Mouse (Mus musculus) right cerebral cortex, adult 18-20 months (tissue): ENCODE results near the gene Gm11985.

ENCODE experiments used
- DNase-seq: peaks from one replicate; pipeline ENCODE4 v3.0.0; 2022; ENCODE audit warnings: mixed read lengths

The Gm11985 gene

DNA sequence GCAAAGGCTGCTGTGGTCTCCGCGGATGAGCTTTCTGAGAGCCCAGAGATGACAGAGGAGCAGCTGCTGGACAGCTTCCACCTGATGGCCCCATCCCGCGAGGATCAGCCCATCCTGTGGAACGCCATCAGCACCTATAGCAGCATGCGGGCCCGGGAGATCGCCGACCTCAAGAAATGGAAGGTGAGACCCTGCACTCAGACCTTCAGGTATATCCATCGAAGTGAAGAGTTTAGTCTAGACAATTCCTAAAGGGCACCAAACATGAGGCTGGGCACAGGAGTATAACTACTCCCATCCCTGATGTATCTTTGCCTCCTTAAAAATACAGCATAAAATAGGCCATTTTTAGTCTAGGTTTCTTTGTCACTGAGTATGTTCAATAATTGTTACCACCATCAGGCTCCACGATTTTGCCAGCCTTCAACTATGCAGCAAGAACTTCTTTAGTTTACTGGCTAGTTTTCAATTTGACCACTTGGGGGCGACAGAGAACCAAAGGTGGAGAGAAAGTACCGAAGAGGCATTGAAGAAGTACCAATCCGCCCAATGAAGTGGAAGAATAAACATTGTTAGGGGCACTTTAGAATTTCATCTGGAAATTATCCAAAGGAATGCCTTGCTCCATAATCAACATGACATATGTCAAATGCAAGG lies 11.5 kb upstream of the Gm11985 start:
- peak; percentile 63 for DNase-seq

DNA sequence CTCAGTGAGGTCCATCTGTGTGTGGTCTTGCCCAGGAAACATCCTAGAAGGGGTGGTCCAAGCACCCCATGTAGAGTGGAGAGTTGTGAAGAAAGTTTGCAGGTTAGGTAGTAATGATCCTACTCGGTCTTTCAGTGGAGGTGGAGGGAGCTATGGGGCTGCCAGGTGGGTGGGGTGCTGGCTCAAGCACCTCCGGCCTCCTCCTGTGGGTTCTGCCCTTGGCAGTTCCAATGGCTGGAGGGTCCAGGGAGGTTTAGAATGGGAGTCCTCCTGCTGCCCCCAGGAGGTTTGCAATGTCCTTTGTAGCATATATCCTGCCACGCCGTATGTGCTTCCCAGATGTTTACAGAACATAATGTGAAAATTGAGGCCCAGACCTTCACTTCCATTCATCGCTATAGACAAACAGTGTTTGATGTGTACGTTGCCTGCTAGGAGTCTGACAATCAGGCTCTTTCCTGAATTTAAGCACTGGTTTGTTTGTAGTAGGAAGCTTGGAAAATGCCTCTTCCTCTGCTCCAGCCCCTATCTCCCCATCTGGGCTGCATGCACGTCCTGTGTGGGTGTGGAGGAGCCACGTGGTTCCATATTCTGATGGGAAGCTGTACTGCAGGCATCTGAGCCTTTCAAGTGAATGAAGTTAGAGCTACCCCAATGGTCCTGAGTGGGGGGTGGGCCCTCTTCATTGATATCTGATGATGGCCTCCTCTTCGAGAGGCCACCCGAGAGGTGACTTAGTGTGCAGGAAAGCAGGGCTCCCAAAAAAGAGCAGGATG lies 10.3 kb upstream of the Gm11985 start:
- no peak for DNase-seq

DNA sequence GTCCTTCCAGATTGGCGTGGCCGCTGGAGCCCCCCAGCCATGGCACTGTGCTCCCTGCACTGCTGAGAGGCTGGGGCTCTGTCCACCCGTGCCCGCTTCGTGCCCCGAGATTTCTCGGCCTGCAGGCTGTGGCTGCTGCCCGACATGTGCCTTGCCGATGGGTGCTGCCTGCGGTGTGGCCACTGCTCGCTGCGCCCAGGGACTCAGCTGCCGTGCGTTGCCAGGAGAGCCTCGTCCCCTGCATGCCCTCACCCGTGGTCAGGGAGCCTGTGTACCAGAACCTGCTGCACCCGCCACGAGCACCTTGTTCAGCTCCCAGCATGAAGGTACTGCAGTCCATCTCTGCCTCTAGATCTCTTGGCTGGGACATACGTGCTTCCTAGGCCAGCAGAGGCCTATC lies 9.6 kb upstream of the Gm11985 start:
- DNase-seq = no peak

DNA sequence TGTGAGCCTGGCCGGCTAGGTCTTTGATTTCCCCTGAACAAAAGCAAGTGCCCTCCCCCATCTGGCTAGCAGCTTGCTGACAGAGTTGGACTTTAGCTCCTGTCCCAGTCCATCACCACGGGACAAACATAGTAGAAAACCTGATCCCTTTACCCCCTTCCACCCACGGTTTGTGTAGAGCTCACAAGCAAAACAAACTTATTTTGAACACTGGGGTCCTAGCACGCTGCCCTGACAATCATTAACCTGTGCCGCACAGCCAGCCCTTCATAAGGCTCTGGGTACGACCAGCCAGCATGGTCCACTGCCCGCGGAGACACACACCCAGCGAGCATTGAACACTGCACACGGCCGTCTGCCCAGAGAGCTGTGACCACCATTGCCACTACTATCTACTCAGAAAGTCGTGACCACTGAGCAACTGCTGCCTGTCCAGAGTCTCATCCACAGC lies 9.1 kb upstream of the Gm11985 start, which contains the start of gene Igfbp1:
Gene Igfbp1, plus strand, starts transcription at position 292 of the 451 bp plus-strand sequence.
- DNase-seq = no peak

DNA sequence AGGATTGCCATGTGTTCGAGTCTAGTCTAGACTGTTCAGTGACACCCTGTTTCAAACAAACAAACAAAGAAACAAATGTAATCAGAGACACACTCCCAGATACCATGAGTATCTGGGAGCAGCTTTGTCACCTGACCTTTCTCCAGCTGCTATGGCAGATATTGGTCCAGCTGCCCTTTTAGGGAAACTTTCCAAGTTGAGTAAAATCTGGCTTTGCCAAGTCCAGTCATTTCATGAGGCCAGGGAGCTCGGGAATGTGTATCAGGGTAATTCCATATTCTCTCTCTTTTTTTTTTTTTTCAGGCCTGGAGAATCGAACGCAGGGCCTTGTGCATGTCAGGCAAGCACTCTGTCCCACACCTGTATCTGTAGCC lies 6.9 kb upstream of the Gm11985 start:
- no peak for DNase-seq

DNA sequence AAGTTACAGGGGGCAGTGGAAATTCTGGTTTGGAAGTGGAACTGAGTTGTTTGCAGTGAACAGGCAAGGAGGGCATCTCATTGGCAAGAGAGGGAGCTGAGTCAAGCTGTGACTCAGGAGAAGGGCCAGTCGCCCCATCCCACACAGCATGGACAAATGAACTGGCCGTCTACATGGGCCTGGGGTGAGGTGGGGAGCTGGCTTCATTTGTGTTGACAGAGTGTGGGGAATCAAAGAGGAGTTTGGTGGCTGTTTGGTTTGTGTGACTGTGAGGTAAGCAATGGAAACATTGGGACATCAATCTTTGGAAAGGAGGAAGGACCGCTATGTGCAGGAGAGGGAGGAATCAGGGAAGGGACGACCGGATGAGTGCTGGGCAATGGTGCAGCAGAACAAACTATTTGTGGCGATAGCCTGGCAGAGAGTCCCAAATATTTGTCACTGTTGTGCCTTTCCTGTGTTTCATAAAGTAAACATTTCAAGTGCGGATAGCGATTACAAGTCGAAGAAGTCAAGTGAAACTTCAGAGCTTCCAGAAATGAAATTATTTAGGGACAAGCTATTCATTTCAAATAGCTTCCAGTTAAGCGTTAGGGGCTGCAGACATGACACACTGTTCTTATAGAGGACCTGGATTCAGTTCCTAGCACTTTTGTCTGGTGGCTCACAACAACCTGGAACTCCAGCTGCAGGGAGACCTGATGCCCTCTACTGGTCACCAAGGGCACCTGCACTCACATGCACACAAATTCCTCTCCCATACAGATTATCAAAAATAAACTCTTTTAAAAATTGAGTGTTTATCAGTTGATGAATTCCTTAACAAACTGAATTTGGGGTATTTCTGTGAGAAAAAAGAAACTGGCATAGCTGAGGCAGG lies 6.3 kb upstream of the Gm11985 start:
- no peak for DNase-seq

DNA sequence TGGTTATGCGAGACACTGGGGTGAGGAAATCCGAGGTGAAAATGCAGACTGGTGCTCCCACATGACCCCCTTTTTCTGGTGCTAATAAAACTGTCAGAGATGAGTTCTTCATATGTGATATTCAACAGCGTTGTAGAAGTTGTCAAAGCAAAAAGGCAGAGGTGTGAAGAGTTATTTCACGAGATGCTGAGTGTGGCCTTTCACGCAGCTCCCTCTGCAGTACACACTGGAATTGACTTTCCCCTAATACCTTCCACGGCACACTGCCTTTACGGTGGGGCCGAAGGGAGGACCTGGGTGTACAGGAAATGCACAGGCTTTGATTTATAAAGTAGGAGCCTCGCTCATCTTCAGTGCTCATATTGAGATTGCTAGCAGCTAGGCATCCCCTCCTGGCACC lies 4.8 kb upstream of the Gm11985 start:
- DNase-seq = no peak

DNA sequence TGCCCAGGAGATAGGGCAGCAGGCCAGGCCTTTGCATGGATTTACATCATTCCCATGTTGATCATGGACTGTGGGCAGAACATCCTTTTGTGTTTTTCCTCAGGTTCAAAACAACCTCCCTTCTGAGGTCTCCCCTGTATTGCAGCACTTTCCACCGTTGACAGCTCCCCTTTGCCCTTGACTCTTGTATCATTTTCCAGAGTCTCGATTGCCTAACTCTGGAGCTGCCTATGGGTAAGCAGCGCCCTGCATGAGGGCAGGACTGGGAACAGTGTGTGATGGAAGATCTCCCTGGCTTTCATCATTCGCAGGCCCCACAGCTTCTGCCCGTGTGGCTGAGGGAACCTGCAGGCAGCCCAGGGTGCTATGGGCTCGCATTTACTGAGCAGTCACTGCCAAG lies 4.3 kb upstream of the Gm11985 start:
- DNase-seq = no peak

DNA sequence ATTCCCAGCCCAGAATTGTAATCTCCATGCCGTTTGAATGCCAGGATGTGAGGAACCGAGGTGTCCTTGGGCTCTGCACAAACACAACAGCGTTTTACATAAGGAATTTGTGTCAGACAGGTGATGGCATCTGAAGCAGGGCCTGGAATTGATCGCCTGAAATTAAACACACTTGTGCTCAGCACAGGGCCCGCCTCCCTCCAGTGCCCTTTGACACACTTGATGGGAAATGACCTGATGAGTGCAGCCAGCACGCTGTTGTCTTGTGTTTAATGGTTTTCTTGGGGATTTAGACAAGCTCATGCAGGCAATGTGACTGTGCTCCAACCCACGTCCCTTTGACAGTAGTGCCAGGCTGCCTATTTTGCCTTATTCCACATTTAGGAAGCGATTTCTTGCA lies 897 bp downstream of the Gm11985 start:
- DNase-seq = no peak

DNA sequence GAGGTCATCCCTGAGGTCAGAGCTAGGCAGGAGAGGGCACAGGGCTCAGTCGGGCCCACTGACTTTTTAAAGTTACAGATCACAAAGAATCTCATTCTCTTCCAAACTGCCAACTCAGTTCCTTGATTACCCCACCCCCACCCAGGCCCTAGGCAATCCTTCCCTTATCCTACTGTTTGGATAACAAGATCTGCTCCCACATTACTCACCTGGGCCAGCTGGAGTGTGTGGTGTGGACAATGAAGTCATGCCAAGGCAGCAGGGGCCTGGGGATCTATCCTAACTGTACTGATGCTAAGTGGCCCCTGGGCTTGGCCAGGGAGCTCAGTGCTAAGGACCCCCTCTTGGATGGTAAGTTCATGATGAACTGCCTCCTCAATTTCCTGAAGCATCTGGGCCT lies 3.9 kb downstream of the Gm11985 start:
- DNase-seq = no peak

DNA sequence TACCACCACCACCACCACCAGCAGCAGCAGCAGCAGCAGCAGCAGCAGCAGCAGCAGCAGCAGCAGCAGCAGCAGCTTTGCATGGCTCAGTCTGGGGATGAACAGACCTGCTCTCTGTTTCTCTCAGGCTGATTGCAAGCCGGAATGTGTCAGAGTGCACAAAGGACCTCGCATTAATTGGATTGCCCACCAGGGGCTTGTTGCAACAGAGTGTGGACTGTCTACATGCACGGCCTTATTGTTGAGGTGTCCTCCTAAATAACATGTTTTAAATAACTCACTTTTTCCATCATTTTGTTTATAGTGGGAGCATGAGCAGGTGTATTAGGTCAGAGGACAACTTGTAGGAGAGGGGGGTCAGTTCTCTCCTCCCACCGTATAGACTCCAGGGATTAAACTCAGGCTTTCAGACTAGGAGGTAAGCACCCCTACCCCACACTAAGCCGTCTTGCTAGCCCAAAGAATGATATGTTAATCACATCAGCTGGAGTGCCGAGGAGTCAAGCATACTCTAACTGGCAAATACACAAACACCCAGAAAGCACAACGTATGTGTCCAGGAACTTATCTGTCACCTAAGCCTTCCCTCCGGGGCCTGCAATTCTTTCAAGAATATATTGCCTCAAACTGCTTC lies 5.8 kb downstream of the Gm11985 start:
- no peak for DNase-seq

DNA sequence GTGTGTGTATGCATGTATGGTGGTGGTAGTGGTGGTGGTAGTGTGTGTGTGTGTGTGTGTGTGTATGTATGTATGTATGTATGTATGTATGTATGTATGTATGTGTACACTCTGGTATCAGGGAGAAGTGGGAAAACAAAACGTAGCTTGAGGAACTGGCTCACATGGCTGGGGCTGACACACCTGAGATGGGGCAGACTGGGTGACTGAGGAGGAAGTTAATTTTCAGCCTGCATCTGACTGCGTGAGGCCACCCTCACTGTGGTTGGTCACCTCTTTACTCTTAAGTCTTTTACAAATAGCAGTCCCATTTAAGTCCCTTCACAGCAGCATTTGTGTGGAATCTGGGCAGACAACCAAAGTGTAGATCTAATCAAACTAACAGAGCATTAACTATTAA lies 9.1 kb downstream of the Gm11985 start:
- no peak for DNase-seq

DNA sequence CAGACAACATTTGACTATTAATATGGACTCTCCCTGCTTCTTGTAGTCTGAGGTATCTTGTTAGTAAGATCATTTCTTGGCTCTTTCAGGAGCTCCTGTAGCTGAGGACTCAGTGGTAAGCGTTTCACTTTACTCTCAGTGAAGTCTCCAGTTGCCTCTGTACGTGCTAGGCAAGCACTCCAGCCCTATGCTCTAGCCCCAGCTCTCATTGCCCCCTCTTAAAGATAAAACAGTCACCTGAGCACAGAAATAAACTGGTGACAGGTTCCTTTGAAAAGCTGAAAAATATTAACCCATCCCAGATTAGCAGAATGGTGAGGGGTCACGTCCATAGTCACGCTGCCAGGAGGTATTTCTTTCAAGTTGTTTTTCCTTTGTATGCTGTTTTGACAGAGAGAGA lies 9.6 kb downstream of the Gm11985 start:
- DNase-seq = no peak

DNA sequence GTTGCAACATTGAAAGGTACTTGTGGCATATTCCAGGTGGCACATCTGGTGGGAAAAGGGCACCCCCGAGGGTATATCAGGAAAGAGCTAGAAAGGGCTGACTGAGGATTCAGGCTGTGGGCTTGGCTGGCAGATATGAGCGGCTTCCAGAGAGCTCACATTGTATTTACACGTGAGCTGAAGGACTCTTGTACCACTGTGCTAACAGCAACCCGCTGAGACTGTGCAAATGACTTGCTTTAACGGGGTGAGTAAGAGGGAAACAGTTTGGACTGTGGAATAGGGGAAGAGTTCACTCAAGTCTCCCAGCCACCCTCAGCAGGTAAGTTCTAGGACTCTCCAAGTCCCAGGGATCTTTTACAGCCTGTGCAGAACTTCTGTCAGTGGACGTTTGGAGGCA lies 14.7 kb downstream of the Gm11985 start:
- no peak for DNase-seq

DNA sequence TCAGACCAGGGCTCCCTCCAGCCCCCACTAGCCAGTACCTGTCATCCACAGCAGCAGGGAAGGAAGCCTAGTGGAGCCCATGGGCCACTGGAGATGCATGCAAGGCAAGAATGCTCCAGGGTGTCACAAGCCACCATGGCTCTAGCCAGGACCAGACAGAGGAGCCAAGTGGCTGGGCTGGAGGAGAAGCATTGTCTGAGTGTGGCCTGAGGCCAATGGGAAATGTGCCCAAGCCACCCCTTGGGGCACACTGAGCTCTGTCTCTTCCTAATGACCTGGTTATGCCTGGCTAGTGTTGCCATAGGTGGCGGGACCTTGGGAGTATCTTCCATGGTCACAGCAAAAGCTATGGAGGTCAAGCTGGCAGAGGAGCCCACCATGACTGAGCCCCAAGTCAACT lies 18.7 kb downstream of the Gm11985 start:
- DNase-seq = no peak

DNA sequence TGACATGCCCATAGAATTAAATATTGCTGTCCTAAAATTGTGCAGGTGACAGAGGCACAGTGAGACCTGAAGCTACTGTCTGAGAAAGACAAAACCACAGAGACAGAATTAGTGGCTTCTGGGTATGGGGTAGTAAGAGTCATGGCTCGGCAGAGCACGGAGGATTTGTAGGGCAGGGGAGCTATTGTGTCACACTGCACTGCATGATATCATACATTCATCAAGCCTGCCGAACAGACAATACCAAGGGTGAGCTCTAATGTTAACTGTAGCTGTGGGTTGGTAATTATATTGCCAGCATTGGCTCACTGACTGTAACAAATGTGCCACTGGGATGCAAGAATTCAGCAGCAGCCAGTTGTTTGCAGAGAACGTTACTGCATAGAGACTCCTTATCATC lies 24.0 kb downstream of the Gm11985 start:
- no peak for DNase-seq

DNA sequence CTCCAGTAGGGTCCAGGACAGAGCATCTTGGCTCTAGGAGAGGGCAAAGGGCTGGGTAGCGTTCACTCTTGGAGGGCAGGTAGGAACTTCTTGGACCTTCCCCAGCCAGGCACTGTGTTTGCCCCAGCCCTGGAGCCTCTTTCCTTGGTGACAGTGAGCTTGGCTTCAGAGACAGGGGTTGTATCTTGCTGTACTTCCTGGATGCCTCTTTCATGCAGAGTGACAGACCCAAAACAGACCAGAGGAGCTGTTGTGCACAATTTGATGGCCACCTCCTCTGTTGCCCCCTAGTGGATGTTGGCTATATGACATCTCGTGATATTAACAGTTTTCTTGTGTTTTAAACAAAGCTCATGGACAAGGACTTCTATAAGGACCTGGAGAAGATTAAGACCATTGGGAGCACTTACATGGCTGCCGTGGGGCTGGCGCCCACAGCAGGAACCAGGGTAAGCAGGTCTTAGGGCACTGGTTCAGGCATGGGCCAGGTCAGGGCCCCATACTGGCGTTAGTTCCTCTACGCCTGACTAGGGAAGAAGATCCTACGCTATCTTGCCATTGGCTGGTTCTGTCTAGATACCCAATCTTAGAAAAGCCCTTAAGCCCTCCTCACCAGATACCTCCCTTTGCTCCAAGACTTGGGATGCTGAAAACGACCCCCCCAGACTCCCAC lies 26.7 kb downstream of the Gm11985 start:
- peak; percentile 26 for DNase-seq

DNA sequence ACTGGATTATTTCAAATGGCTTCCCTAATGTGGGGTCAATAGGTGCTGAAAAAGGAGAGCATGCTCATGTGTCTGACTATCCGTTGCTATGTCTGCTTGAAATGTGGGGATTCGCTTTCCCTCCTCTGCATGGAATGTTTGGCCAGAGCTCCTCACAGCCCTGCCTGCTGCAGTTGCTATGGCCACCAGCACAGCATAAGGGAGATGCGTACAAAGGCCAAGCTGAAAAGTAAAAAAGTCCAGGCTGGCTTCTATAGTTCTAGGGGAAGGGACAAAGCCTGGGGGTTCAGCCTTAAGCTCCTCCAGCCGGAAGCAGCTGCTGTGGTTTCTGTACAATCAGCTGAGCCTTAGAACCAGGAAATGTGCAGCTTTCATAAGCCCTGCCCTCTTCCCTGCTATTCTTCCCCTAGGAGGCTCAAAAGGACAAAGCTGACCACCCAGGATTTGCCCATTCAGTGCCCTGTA lies 27.7 kb downstream of the Gm11985 start:
- no peak for DNase-seq

DNA sequence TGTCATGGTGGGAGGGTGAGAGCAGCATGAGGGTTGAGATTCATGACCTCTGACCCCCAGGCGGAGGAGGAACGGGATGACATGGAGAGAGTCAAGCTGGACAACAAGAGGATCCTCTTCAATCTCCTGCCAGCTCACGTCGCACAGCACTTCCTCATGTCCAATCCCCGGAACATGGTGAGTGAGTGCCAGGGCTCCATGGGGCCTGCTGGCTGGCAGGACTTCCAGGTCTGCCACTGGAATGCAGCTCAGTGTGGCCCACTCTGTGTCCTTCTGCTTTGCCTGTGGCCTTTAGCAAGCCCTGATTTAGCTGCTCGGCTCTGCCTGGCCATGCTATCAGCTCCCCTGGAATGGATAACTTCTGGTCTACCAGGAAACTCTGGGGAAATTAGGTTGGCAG lies 28.2 kb downstream of the Gm11985 start:
- no peak for DNase-seq

DNA sequence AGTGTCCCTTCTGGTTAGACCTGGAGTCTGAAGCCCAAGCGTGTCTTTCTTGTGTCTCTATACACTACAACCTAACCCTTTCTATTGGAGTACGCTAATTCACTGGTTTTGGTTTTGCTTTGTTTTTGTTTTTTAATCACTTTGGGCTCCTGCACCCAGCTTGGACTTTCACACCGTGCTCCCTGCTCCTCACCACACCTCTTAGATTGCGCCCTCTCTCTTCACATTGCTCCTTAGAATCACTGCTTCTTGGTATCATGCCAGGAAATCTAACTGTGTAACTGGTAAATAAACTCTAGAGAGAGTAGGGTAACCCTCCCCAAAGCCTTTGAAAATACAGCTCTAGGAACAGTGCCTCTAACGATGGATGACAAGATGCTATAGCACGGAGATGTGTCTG lies 30.2 kb downstream of the Gm11985 start:
- DNase-seq = no peak

DNA sequence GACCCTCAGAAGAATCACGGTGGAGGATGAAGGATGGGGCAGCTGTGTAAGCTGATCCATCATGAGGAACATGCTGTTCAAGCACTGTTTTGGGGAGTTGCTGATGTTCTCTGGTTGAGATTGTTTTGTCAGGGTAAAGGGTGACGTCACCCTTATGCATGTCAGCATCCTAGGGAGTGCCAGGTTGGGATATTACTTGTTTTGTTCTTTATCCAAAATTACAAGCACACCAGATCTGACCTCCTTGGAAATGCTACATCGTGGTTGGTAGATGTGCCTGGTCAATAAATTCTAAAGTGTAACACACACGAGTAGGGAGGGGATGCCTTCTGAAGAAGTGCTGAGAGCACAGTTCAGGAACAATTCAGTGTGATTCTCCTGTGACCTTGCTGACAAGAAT lies 31.9 kb downstream of the Gm11985 start:
- DNase-seq = no peak

DNA sequence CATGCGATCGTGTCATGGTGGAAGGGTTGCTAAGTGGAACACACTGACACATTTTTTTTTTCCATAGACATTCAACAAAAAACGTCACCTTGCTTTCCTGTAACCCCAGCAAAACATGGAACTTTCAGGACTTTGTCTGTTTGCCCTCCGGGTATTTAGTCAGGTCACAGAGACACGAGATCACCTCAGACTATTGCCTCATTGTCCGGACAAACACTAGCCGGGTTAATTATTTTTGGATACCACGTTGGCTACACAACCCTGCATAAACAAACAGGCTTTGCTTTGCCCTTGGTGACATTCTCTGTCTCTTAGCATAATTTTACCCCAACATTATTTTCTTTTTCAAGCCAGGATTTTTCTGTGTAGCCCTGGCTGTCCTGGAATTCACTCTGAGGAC lies 35.3 kb downstream of the Gm11985 start:
- DNase-seq = no peak
